Mouse (Mus musculus): Measurements from ENCODE around the gene Plekhs1.

DNA sequence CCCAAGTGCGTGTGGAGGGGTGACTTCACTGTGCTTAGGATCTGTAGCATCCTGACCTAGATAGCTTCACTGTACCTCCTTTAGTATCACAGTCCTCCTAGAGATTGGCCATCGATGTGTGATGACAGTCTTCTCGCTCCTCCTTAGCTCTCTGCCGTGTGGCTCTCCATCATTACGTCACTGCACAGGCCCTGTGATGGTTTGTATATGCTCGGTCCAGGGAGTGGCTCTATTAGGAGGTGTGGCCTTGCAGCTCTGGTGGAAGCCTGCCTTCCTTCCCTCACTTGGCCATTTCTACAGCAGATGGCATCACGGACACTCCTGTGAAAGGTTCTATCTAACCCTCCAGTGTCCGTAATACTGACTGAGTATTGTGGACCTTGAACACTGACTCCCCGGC is 74.3 kb downstream of the Plekhs1 start:
- TF ChIP-seq POLR2A (IDR thresholded peaks at IDR 0.05; ENCODE audit: borderline replicate concordance, extremely low read depth, insufficient read depth, insufficient read length, poor library complexity, severe bottlenecking) = no peak
- TF ChIP-seq CTCF (IDR thresholded peaks at IDR 0.05; ENCODE audit: borderline replicate concordance, extremely low read depth, insufficient read depth, insufficient read length) = no peak
